20 mouse cellular contexts compared by ENCODE assay signal in genomic region chr10:74450069-74450468, GRCm38 (mm10).
A peak's percentile ranks its signal among the peaks of the same experiment; 100 is the strongest.
DNase-seq lines count a peak whose midpoint lies in the region; ATAC-seq lines count a peak whose summit lies in the region.
"Had no signal": no experiment of that assay in that cellular context is flagged by ENCODE, and none has a peak within 500 bp of the region (broad histone marks: within the 10 kb centered on the region; RNA-seq: fewer than 3 reads in every experiment).

No protein-coding gene starts in this region.

- H3K27ac ChIP-seq in forebrain, embryonic 14.5 days (ENCODE audit: low read depth, low read length), result no peak overlapping the region
- no peak overlapping the region for H3K27ac ChIP-seq in forebrain, embryonic 10.5 days
- H3K27ac ChIP-seq in midbrain, embryonic 14.5 days (replicated peaks; ENCODE audit: low read depth, low read length), result no peak overlapping the region
- no peak overlapping the region for H3K27ac ChIP-seq in midbrain, embryonic 16.5 days (ENCODE audit: low read length)
- no peak overlapping the region for H3K27ac ChIP-seq in neural tube, embryonic 12.5 days
- H3K27ac ChIP-seq: forebrain, embryonic 15.5 days; heart, embryonic 10.5 days; hindbrain, embryonic 13.5 days had no signal

- H3K27me3 ChIP-seq in forebrain, embryonic 14.5 days (replicated peaks; ENCODE audit: control insufficient read depth, insufficient read depth, low read length), result no peaks in the 10 kb centered on the region
- H3K27me3 ChIP-seq in forebrain, embryonic 10.5 days (ENCODE audit: poor library complexity, severe bottlenecking), result no peaks in the 10 kb centered on the region
- H3K27me3 ChIP-seq in midbrain, embryonic 14.5 days (ENCODE audit: control insufficient read depth, insufficient read depth, low read length), result no peaks in the 10 kb centered on the region
- no peaks in the 10 kb centered on the region for H3K27me3 ChIP-seq in midbrain, embryonic 16.5 days (ENCODE audit: control insufficient read depth, insufficient read depth, low read depth, low read length)
- H3K27me3 ChIP-seq in neural tube, embryonic 12.5 days (replicated peaks), result no peaks in the 10 kb centered on the region
- H3K27me3 ChIP-seq: forebrain, embryonic 15.5 days; hindbrain, embryonic 13.5 days had no signal

- H3K4me3 ChIP-seq in forebrain, embryonic 14.5 days (ENCODE audit: low read depth, low read length), result no peak overlapping the region
- no peak overlapping the region for H3K4me3 ChIP-seq in forebrain, embryonic 10.5 days
- H3K4me3 ChIP-seq in midbrain, embryonic 14.5 days (replicated peaks; ENCODE audit: low read depth, low read length), result no peak overlapping the region
- no peak overlapping the region for H3K4me3 ChIP-seq in midbrain, embryonic 16.5 days (ENCODE audit: low read depth, low read length)
- H3K4me3 ChIP-seq in neural tube, embryonic 12.5 days, result no peak overlapping the region
- H3K4me3 ChIP-seq: forebrain, embryonic 15.5 days; heart, embryonic 10.5 days; hindbrain, embryonic 13.5 days had no signal

- 81% methylated on average over 11 of the region's 11 CpGs for WGBS in forebrain, embryonic 14.5 days
- WGBS in forebrain, embryonic 10.5 days, result 94% methylated on average over 11 of the region's 11 CpGs
- 65% methylated on average over 11 of the region's 11 CpGs for WGBS in midbrain, embryonic 14.5 days
- 56% methylated on average over 11 of the region's 11 CpGs for WGBS in midbrain, embryonic 16.5 days
- 69% methylated on average over 11 of the region's 11 CpGs for WGBS in neural tube, embryonic 12.5 days

- no peaks in the 10 kb centered on the region for H3K4me1 ChIP-seq in forebrain, embryonic 14.5 days (ENCODE audit: control insufficient read depth, insufficient read depth, low read length)
- no peaks in the 10 kb centered on the region for H3K4me1 ChIP-seq in forebrain, embryonic 10.5 days
- 0 out of 2 replicates have a peak, but pooled peaks cover 3% of the 10 kb centered on the region for H3K4me1 ChIP-seq in midbrain, embryonic 14.5 days (ENCODE audit: control insufficient read depth, insufficient read depth, low read length)
- H3K4me1 ChIP-seq in midbrain, embryonic 16.5 days (ENCODE audit: control insufficient read depth, insufficient read depth, low read length), result no peaks in the 10 kb centered on the region
- no peaks in the 10 kb centered on the region for H3K4me1 ChIP-seq in neural tube, embryonic 12.5 days
- H3K4me1 ChIP-seq: forebrain, embryonic 15.5 days; heart, embryonic 10.5 days had no signal

- ATAC-seq in forebrain, embryonic 14.5 days, result no peak
- no peak; the same call in 1 of the 2 replicates for ATAC-seq in midbrain, embryonic 14.5 days (ENCODE audit: low FRiP score, low TSS enrichment)
- no peak for ATAC-seq in midbrain, embryonic 16.5 days
- ATAC-seq in neural tube, embryonic 12.5 days (ENCODE audit: low FRiP score, low read depth), result peak; percentile 65
- ATAC-seq: activated CD4-positive, CD25-positive, alpha-beta regulatory T cell, adult 4 months; forebrain, embryonic 15.5 days; hindbrain, embryonic 16.5 days had no signal

- DNase-seq in forebrain, embryonic 14.5 days (ENCODE audit: low spot score), result peak; percentile 14
- DNase-seq in forebrain, embryonic 10.5 days (ENCODE audit: extremely low spot score, low spot score), result no peak
- peak; percentile 49 for DNase-seq in midbrain, embryonic 14.5 days
- DNase-seq in neural tube, embryonic 10.5 days (ENCODE audit: extremely low spot score, low spot score), result no peak
- DNase-seq in retina, postnatal 1 day, result peak; percentile 8
- no peak for DNase-seq in ovary, postnatal 10 days (ENCODE audit: low spot score)
- DNase-seq: adrenal gland, adult 8-10 months; adrenal gland, postnatal 25 days; cerebellum, adult 18-20 months; cerebellum, adult 9-10 months; cerebellum, postnatal 14 days; gastrocnemius, postnatal 25 days; heart, adult 18-20 months had no signal

- H3K9ac ChIP-seq in forebrain, embryonic 14.5 days (ENCODE audit: low read length), result no peak overlapping the region
- H3K9ac ChIP-seq in midbrain, embryonic 14.5 days (replicated peaks; ENCODE audit: low read length), result no peak overlapping the region
- no peak overlapping the region for H3K9ac ChIP-seq in midbrain, embryonic 16.5 days (ENCODE audit: low read depth, low read length)
- H3K9ac ChIP-seq in neural tube, embryonic 12.5 days, result no peak overlapping the region
- H3K9ac ChIP-seq: forebrain, embryonic 15.5 days; hindbrain, embryonic 13.5 days had no signal

- no peaks in the 10 kb centered on the region for H3K36me3 ChIP-seq in forebrain, embryonic 14.5 days (ENCODE audit: control insufficient read depth, insufficient read depth, low read length)
- no peaks in the 10 kb centered on the region for H3K36me3 ChIP-seq in forebrain, embryonic 10.5 days (replicated peaks)
- H3K36me3 ChIP-seq in midbrain, embryonic 14.5 days (ENCODE audit: control insufficient read depth, insufficient read depth, low read length), result no peaks in the 10 kb centered on the region
- no peaks in the 10 kb centered on the region for H3K36me3 ChIP-seq in midbrain, embryonic 16.5 days (ENCODE audit: control insufficient read depth, insufficient read depth, low read length)
- H3K36me3 ChIP-seq in neural tube, embryonic 12.5 days, result no peaks in the 10 kb centered on the region
- H3K36me3 ChIP-seq: forebrain, embryonic 15.5 days; heart, embryonic 10.5 days; hindbrain, embryonic 13.5 days had no signal

- H3K4me2 ChIP-seq in forebrain, embryonic 14.5 days (ENCODE audit: low read length), result no peak overlapping the region
- H3K4me2 ChIP-seq in midbrain, embryonic 14.5 days (ENCODE audit: low read length), result no peak overlapping the region
- H3K4me2 ChIP-seq in midbrain, embryonic 16.5 days (ENCODE audit: low read length), result no peak overlapping the region
- H3K4me2 ChIP-seq in neural tube, embryonic 12.5 days (replicated peaks), result no peak overlapping the region
- H3K4me2 ChIP-seq: forebrain, embryonic 15.5 days; hindbrain, embryonic 13.5 days had no signal

- H3K9me3 ChIP-seq in forebrain, embryonic 14.5 days (replicated peaks; ENCODE audit: control insufficient read depth, low read length), result no peaks in the 10 kb centered on the region
- H3K9me3 ChIP-seq in forebrain, embryonic 10.5 days, result no peaks in the 10 kb centered on the region
- no peaks in the 10 kb centered on the region for H3K9me3 ChIP-seq in midbrain, embryonic 14.5 days (ENCODE audit: control insufficient read depth, low read length)
- H3K9me3 ChIP-seq in midbrain, embryonic 16.5 days (replicated peaks; ENCODE audit: control insufficient read depth, low read length, poor library complexity, severe bottlenecking), result no peaks in the 10 kb centered on the region
- H3K9me3 ChIP-seq in neural tube, embryonic 12.5 days, result no peaks in the 10 kb centered on the region
- H3K9me3 ChIP-seq: forebrain, embryonic 15.5 days; heart, embryonic 10.5 days; hindbrain, embryonic 13.5 days had no signal

Comparison
In these comparisons a context has a peak if more than half of its experiments do, and no peak if none do; other contexts are left out.
1. DNase-seq: peak in forebrain, embryonic 14.5 days (single experiment), midbrain, embryonic 14.5 days (single experiment) and retina, postnatal 1 day (single experiment); none in forebrain, embryonic 10.5 days (single experiment), neural tube, embryonic 10.5 days (single experiment) and ovary, postnatal 10 days (single experiment).